Comparison of ENCODE assay signal across 16 mouse cellular contexts in the genomic region with DNA sequence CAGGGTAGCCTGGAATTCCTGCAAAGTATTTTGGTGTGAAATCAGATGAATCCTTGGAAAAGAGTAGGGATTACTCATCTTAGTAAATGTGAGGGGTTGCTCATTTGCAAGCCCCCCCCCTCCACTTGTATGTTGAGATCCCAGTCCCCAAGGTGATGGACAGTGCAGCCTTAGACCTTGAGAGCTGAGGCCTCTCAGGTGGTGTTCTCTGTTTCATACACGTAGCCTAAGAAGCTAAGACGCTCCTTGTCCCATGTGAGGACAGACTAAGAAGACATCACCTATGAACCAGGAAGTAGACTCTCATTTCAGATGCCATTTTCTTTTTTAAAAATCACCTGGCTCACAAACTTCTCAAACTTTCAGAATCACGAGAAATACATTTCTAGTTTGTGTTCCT.
"Had no signal": no experiment of that assay in that cellular context is flagged by ENCODE, and none has a peak within 500 bp of the region (broad histone marks: within the 10 kb centered on the region; RNA-seq: fewer than 3 reads in every experiment).

No protein-coding gene starts in this region.

- H3K4me1 ChIP-seq: megakaryocyte, embryonic 14.5 days; midbrain, embryonic 13.5 days; midbrain, embryonic 15.5 days; neural tube, embryonic 12.5 days had no signal

- H3K27me3 ChIP-seq: midbrain, embryonic 13.5 days; midbrain, embryonic 15.5 days; neural tube, embryonic 12.5 days had no signal

- H3K27ac ChIP-seq: liver, embryonic 13.5 days; liver, embryonic 15.5 days; macrophage; midbrain, embryonic 13.5 days; midbrain, embryonic 15.5 days; neural tube, embryonic 12.5 days had no signal

- H3K9ac ChIP-seq: liver, embryonic 13.5 days; liver, embryonic 15.5 days; liver, postnatal 0 days; lung, embryonic 14.5 days; midbrain, embryonic 13.5 days; midbrain, embryonic 15.5 days; neural tube, embryonic 12.5 days had no signal

- H3K4me2 ChIP-seq: liver, embryonic 11.5 days; liver, embryonic 13.5 days; liver, embryonic 15.5 days; lung, embryonic 14.5 days; midbrain, embryonic 11.5 days; midbrain, embryonic 13.5 days; midbrain, embryonic 15.5 days; neural tube, embryonic 12.5 days had no signal

- DNase-seq: liver, embryonic 13.5 days; liver, postnatal 0 days; lung, postnatal 14 days; right cerebral cortex, postnatal 14 days; thymus, adult 18-20 months; thymus, postnatal 14 days; thymus, postnatal 36 days had no signal

- H3K9me3 ChIP-seq: liver, embryonic 13.5 days; liver, embryonic 15.5 days; midbrain, embryonic 15.5 days; neural tube, embryonic 12.5 days had no signal

- ATAC-seq: liver, postnatal 0 days; midbrain, embryonic 13.5 days; midbrain, embryonic 15.5 days had no signal

- H3K4me3 ChIP-seq: liver, embryonic 13.5 days; liver, embryonic 15.5 days; megakaryocyte, embryonic 14.5 days; midbrain, embryonic 13.5 days; midbrain, embryonic 15.5 days; neural tube, embryonic 12.5 days had no signal

- H3K36me3 ChIP-seq: liver, embryonic 13.5 days; liver, embryonic 15.5 days; midbrain, embryonic 13.5 days; midbrain, embryonic 15.5 days; neural tube, embryonic 12.5 days had no signal
